Comparison of ENCODE assay signal across 8 mouse cellular contexts in genomic region chr5:102874605-102875298, GRCm38 (mm10).
DNase-seq lines count a peak whose midpoint lies in the region.

No protein-coding gene starts in this region.

- peak; percentile 34 for DNase-seq in urinary bladder, postnatal 25 days (ENCODE audit: low spot score)
- DNase-seq in urinary bladder, adult 2 months (ENCODE audit: low spot score) = no peak
- peak; percentile 89 for DNase-seq in embryo, embryonic 10 days (ENCODE audit: low spot score)
- peak; percentile 10 to 48 for DNase-seq in heart, adult 9 months (ENCODE audit: low spot score in 2 of 2)
- DNase-seq in kidney, adult 18-20 months = peak; percentile 62
- DNase-seq in left cerebral cortex, postnatal 25 days (ENCODE audit: low spot score in 2 of 2) = peak; percentile 72 to 83
- peak; percentile 37 for DNase-seq in naive thymus-derived CD4-positive, alpha-beta T cell, adult 2 months (ENCODE audit: low read depth)
- DNase-seq in spleen, postnatal 14 days (ENCODE audit: low spot score in 2 of 2) = no peak

- intact Hi-C loops in left cerebral cortex, postnatal 25 days (cut with DNase I) = loop anchor here (5.0 kb wide), 3 partner anchors 172 to 727 kb away; no protein-coding TSS in a partner anchor

Comparison
In these comparisons a context has a peak if more than half of its experiments do, and no peak if none do; other contexts are left out.
1. DNase-seq: peak in urinary bladder, postnatal 25 days (single experiment), embryo, embryonic 10 days (single experiment), heart, adult 9 months (2 of 2), kidney, adult 18-20 months (single experiment), left cerebral cortex, postnatal 25 days (2 of 2) and naive thymus-derived CD4-positive, alpha-beta T cell, adult 2 months (single experiment); none in urinary bladder, adult 2 months (single experiment) and spleen, postnatal 14 days (0 of 2).